Mouse (Mus musculus) heart, postnatal 10 days (tissue): ENCODE measurements around the gene Prm3. TPM values are rescaled to one million over a fixed set of nuclear protein-coding genes. Genes with fewer than 3 reads are reported as not detected.
"Not testable (repeated sequence)": the region's sequence is repeated elsewhere in the genome, so short reads cannot be mapped to it uniquely, and the experiment has no call there.

Source experiments
- DNase-seq, 2 experiments: peaks; one replicate each; pipeline ENCODE4 v3.0.0; 2021
- intact Hi-C: fragments of 180-260 bp; cut with DNase I; formaldehyde crosslinking; loops from one replicate; pipeline ENCODE4 v1.15.1; 2025
- total RNA-seq, 2 experiments: library from RNA; stranded (reverse); gene quantifications; 2 replicates each; pipeline ENCODE4 v1.2.3; 2021

Gene Prm3
- total RNA-seq, 2 experiments from 2014 or later, result not detected

DNA sequence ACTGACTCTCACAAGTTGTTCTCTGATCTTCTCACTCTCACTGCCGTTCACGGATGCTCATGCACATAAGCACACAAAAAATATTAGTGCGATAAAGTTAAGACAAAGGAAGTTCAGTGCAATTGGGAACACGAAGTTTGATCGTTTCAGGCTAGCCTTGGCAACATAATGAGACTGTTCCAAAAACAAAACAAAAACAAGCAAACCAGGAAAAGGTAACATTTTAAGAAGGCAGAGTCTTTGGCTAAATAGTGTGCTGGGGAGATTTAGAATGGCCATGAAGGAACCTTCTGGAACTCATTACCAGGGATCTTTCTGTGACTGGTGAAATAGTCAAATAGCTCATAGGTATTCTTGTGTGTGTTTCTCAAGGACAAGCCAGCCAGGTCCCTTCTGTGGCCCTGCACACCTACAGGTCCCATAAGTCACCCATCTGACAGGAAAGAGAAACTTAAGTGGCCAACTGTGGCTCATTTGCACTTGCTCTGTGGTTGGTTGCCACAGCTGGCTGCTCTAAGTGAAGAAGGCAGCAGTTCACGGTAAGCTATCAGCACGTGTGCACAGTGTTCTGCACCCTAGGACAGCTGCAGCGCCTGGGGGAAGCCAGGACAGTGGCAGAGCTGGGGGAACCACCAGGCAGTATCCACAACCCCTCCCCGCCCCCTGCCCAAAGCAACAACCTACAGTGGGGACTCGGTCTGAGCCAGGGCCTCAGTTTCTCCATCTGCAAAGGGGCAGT is 15.2 kb upstream of the Prm3 start, which contains the start of gene Prm1:
Prm1 (minus strand) TSS at position 51 of the 739 bp plus-strand sequence.
- DNase-seq, result no peak
- intact Hi-C loops, result no loop called here

DNA sequence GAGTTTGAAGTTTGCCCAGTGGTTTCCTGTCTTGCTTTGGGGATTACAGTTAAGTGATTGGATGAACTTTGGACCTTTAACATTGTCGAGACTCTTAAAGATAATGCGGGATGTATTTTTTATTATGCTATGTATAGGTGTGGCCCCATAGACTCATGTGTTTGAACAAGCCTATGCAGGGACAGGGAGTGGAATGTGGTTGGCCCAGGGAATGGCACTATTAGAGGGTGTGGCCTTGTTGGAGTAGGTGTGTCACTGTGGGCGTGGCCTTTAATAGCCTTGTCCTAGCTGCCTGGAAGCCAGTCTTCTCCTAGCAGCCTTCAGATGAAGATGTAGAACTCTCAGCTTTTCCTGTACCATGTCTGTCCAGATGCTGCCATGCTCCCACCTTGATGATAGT is 11.7 kb upstream of the Prm3 start:
- intact Hi-C loops, DNase-seq: not testable (repeated sequence)

DNA sequence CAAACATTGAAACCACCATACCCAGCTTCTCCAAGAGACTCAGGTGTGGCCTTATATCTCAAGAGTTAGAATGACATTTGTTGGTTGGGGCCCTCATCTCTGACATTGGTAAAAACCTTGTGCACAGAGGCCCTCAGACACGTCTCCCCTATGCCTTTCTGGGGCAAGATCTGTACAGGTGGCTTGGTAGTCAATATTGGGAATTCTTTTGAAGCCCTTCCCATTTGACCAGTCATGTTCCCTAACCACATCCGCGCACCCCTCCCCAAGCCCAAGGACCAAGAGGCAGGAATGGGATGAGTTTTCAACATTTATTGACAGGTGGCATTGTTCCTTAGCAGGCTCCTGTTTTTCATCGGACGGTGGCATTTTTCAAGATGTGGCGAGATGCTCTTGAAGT is 5.3 kb upstream of the Prm3 start, which contains the start of gene Prm2:
Prm2 (minus strand) TSS at position 101 of the 400 bp plus-strand sequence.
- intact Hi-C loops, result no loop called here
- no peak for DNase-seq

DNA sequence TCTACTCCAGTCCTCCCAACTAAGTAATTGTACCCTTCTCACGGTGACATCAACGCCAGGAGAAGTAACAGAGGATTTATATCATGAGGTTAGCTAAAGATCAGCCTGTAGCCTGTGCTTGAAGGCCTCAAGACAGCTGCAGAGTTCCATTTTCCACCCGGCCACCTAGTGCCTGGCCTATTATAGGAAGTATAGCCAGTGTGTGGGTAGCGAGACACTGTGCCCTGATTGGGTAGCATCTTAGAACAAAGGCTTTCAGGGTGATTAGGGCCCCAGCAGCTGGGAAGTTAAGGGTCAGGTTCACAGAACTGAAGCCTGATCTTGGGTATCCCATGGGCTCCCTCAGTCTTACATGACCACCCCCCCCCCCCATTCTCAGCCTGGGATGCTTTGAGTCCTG is 1.8 kb downstream of the Prm3 start:
- DNase-seq, result no peak
- intact Hi-C loops, result loop anchor here (5.0 kb wide), 2 partner anchors 78 to 202 kb away; no protein-coding TSS in a partner anchor

DNA sequence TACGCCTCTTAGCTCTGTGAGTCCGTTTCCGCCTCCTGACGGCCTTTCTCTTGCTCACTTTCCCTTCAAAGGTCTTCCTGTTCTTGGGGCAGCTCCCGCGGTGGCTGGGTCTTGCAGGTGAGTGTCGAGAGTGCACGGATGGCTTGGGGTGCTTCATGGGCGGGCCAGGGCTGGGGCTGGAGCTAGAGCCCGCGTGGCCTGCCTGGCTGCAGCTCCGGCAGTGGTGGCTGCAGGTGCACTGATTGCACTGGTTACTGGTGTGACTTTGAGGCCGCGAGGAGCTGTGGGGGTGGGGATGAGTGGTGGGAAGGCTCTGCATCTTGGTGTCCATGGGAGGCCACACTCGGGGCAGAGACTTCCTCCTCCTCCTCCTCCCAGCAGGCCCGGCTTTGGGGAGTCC is 2.4 kb downstream of the Prm3 start, which contains the start of gene Tnp2:
Tnp2 (minus strand) TSS at position 390 of the 400 bp plus-strand sequence.
- intact Hi-C loops, result loop anchor here (5.0 kb wide), 2 partner anchors 79 to 201 kb away; no protein-coding TSS in a partner anchor
- no peak for DNase-seq

DNA sequence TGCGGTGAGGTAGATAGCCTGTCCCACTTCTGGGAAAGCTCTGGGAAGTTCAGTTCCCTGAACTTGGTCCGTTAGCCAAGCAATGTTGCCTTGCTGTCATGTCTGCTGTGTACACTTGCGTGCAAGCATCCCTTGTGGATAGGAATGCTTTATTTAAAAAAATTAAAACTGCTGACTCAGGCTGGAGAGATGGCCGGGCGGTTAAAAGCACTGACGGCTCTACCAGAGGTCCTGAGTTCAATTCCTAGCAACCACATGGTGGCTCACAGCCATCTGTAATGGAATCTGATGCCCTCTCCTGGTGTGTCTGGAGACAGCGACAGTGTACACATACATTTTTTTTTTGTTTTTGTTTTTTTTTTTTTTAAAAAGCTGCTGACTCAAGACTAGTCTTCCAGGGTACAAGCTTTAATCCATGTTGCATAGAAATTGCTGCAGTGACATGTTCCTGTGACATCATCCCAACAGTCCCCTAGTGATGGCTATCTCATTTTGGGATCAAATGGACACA is 3.1 kb downstream of the Prm3 start:
- DNase-seq, result no peak
- intact Hi-C loops, result loop anchor here (2.0 to 5.0 kb wide), 4 partner anchors 61 to 217 kb away; no protein-coding TSS in a partner anchor

DNA sequence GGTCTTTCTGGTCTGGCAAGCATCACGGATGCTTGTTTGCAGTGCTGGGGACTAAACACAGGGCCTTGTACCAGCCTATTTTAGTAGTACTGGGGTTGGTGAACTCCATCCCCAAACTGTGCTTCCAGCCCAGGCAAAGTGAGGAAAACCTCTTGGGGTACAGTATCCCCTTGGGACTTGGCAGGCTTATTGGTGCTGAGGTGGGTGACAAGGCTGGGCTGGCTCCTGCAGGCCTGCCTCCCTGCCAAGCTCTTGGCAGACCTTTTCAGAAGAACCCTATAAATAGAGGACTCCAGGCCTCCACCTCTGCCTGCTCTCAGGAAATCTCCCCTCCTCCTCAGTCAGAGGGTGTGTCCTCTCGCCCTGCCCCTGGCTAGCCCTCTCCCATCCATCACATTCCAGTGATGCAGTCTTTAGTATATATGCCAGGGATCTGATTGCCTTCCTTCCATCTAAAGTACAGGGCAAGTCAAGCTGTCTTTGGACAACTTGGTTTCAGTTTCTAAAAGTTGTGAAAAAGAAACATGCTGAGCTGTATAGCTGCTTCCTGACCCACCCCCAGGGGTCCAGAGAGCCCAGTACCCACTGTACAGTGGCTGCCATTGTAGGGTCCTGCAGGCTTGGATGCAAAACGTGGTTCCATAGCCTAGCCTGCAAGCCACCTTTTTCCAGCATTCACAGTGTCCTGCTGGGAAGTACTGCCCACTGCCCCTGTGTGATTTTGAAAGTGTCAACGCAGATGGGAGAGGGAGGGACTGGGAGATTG is 3.7 kb downstream of the Prm3 start:
- intact Hi-C loops, result loop anchor here (2.0 to 5.0 kb wide), 4 partner anchors 62 to 216 kb away; no protein-coding TSS in a partner anchor
- peak; percentile 61 to 65 for DNase-seq

DNA sequence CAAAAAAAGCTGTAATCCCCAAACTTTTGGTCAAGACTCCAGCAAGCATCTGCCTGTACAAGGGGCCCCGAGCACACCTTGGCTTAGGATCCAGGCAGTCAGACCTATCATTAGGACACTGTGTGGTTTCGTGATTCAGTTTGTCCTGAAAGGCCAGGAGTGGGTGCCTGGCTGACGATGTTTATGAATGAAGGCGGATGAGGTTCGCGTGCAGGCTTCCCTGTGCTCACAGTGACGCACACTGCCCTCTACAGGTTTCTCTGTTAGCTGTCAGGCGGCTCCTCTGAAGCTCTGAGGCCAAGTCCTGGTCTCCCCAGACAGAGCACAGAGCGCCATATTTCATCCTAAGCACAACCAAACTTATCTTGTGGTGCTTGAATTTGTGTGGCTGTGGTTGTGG is 4.4 kb downstream of the Prm3 start:
- peak; percentile 91 to 92 for DNase-seq
- intact Hi-C loops, result loop anchor here (2.0 to 5.0 kb wide), 4 partner anchors 63 to 215 kb away; no protein-coding TSS in a partner anchor

DNA sequence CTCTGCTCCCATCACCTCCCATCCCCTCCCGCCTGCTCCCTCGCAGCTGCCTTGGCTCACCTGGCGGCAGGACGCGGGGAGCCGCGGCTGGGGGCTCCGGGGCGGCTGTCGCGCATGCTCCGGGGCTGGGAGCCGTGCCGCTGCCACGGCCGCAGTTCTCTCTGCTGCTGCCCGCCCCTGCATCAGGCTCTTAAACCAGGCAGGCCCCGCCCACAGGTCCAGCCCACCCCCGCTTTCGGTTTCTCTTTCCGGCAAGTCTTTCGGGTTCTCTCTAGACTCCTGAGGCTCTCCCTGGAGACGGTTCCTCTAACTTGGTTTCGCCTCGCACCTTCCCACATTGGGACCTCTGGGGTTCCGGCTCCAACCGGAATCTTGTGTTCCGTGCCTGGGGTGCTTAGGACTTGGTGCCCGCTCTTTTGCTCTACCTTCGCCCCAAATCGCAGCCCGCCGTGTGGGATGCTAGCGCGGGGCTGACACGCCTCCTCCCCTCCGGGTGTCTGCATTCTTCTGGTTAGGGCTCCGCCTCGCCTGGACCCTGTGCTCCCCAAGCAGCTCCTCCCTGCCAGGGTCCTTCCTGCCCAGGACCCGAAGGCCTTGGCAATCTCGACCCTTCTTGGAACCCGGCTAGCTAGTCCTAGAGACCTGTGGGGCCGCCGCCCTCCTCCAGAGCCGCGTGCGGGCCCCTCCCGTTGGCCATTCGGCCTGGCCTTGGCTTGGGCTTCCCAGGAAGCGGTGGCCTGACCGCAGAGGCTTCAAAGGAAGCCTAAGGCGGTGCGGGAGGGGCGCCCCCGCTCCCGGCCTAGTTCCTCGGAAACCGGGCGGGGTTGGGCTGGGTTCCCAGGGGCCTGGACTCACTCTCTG is 5.1 kb downstream of the Prm3 start, which contains the start of gene Socs1:
Socs1 (minus strand) TSS at position 166 of the 861 bp plus-strand sequence.
- peak; percentile 88 to 91 for DNase-seq
- intact Hi-C loops, result loop anchor here (1.0 to 5.0 kb wide), 7 partner anchors 47 to 215 kb away; no protein-coding TSS in a partner anchor

DNA sequence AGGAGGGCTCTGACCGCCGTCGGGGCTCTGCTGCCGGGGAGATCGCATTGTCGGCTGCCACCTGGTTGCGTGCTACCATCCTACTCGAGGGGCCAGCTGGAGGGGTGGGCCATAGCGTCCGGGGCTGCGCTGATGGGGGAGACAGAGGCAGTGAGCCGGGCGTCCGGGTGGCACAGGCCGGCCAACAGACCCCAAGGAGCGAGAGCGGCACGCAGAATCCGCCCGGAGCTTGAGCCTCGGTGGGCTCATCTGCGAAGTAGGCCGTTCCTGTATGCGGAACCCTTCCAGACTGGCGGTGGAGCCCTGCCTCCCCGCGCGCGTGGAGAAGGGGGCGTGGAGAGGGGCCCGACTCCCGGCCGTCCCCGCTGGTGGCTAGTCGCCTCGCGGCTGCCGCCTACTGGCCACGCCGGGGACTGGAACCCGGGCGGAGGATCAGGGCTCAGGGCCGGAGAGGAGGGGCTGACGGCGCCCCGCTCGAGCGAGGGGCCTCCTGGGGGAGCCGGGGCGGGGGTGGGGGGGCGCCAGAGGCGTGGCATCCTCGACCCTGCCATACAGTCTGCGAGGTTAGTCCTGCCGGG is 5.8 kb downstream of the Prm3 start:
- peak; percentile 96 to 97 for DNase-seq
- intact Hi-C loops, result loop anchor here (1.0 to 5.0 kb wide), 5 partner anchors 46 to 198 kb away; no protein-coding TSS in a partner anchor

DNA sequence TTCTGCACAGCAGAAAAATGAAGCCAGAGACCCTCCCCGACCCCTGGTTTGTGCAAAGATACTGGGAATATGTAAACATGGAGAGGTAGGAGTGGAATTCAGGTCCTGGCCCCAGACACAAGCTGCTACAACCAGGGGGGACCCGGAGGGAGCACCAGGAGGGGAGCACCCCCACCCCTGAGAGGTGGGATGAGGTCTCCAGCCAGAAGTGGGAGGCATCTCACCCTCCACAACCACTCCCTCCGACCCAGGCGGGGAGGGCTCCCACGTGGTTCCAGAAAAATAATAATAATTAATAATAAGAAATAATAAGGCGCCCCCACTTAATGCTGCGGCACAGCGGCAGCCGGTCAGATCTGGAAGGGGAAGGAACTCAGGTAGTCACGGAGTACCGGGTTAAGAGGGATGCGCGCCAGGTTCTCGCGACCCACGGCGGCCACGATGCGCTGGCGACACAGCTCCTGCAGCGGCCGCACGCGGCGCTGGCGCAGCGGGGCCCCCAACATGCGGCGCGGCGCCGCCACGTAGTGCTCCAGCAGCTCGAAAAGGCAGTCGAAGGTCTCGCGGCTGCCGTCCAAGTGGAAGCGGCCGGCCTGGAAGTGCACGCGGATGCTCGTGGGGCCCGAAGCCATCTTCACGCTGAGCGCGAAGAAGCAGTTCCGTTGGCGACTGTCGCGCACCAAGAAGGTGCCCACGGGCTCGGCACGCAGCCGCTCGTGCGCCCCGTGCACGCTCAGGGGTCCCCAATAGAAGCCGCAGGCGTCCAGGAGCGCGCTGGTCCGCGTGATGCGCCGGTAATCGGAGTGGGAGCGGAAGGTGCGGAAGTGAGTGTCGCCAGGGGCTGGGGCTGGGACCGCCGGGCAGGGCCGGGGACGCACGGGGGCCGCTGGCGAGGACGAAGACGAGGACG is 6.6 kb downstream of the Prm3 start:
- intact Hi-C loops, result loop anchor here (2.0 kb wide), 1 partner anchor 45 kb away; no protein-coding TSS in a partner anchor
- DNase-seq, result peak; percentile 47 to 60

DNA sequence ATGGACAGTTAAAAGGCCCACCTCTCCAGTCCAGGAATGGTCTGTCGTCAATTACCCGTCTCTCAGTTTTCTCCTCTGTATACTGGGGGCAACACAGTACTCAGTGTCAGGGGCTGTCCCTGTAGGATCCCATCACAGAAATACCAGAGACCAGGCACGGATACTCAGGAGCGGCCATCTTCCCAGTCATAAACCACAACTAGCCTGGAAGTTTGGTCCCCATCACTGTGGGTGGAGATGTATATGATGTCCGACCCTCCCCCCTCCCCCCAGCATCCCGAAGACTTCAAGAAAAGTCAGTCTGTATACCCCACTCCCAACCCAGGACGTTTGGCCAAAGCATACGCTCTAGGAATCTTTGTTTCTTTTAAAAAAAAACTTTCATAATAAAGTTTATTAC is 7.3 kb downstream of the Prm3 start:
- DNase-seq, result no peak
- intact Hi-C loops, result no loop called here

DNA sequence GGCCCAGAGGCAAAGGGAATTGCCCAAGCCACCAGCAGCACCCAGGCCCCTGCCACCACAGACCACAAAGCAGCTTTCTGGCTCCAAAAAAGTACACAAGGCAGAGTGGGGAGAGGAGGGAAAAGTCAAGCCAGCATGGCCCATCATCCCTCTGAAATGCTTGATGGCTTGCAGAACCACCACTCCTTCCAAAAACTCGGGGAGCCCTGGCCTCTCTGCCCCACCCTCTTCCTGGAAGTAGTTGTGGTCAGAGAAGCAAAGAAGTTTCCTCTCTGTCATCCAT is 7.6 kb downstream of the Prm3 start:
- intact Hi-C loops, result no loop called here
- no peak for DNase-seq

DNA sequence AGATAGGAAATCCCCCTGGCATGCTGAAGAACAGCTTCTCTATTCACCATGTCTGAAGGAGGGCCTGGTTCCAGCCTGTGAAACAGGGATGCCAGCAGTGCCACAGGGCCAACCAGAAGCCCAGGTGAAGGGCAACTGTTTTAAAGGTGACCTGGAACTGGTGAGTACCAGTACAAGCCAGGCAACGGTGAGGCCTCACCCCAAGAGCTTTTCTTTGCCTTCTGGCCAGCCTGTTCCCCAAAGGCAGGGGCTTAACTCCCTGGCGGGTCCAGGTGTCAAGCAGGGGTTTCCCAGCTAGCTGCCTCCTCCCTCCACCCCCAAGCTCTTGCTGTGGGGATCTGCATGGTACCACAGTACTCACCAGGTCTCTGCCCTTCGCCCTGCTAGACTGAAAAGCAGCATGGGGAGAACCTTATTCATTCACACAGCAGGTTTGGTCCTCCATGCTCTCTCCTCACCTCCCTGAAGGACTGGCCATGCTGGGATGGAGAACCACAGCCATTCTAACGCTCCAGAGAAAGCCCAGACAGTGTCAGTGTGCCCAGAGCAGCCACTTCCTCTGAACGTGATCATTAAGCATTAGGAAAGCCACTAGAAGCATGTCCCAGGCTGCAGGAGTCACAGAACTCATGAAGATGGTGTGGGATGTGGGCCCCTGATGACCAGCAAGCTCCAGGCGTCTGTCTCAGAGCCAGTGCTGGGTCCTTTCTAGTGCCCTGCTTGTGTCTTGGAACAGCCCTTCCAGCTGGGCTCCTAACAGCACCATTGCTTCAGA is 8.2 kb downstream of the Prm3 start:
- intact Hi-C loops, result no loop called here
- DNase-seq, result no peak

DNA sequence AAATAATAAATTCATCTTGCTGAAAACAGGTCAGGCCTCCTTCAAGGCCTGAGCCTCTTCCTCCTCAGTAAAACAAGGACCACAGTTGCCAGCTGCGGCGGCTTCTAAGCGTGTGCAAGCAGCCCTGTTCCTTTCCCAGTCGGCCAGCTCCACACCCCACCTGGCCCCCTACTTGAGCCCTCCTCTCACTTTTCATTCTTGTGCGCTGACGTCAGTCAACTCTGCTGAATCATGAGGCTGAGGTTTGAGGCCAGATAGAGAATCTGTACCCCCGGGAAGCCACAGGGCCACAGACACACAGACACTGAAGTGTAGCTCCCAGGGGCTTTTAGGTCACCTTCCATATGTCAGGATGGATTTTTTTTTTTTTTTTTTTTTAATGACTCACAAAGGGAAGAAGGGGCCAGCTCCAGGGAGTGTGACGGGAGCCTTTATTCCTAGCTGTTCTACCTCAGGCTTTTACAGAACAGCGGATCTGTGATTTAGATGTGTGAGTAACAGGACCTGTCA is 8.8 kb downstream of the Prm3 start:
- intact Hi-C loops, result no loop called here
- no peak for DNase-seq

DNA sequence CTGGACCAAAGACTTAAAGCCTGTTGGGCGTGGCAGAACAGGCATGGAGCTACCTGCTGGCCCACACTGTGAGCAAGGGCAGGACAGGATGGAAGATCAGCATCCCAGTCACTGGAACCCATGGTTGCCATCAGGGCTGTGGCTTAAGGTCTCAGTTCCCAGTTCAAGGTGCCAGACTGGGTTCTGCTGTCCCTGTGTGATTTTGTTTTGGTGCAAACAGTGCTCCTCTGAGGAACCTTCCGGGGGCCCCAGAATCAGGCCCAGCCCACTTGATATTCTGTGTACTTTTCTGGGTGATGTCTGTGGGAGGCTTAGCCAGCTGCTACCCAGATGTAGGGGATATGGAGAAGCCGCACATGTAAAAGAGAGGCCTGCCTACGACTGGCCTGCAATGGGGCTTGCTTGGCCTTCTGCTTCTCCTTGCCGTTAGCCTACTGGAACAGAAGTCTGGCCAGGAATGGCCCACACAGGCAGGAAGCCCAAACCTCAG is 10.0 kb downstream of the Prm3 start:
- intact Hi-C loops, result no loop called here
- no peak for DNase-seq

DNA sequence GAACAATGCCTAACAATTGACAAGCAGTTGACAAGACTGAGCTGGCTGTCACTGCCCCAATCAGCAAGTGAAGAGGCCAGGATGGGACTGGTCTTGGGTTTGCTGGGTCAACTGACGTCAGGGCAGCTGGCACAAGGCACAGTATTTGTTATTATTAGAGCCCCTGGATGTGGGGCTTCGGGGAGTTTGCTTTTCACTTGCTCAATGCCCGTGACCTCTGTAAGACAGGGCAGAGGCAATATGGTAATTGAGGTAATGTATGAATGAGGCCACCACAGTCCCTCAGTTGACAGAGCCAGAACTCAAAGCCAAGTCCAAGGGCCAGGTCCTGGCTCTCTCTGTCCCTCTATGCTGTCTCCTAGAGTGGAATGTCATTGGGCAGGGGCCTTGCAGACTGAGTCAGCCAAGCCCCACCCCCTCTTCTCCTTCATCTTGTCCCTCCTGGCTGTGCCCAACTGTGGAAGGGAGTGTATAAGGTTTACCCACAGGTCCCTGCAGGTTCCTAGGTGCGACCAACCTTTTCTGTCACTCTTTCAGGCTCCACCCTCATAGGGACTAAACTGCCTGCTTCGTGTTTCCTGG is 13.0 kb downstream of the Prm3 start:
- intact Hi-C loops, result no loop called here
- peak in 1 of 2 experiments; percentile 27 for DNase-seq
